17 mouse cellular contexts compared by ENCODE assay signal in the genomic region with DNA sequence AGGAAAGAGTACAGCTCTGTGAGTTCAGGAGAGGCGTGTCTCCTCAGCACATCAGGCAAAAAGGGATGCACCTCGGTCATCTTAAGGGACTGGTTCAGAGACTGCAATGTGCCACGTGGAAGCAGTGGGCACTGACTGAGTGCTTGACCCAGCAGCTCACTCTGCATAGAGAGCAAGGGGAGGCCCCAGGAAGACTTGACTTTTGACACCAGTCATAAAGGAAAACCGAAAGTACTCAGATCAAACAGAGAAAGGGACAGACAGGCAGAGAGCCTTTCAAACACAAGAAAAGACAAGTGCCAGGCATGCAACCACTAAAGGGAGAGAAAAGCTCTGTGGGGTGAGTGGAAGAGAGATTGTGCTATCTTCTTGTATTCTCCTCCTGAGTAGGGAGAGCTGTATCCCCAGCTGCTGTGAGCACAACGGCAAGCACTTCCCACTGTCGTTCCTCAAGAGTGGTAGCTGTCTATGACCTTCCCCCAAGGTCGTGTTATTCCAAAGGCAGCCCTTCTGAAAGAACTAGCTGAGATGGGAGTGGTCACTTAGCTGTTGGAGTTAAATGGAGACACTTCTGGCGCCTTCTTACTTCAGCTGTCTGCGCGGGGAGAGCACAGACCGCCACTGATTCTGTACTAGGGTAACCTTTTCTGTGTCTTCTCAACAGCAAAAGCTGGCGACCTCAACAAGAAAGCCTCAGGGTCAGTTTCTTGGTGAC.
DNase-seq lines count a peak whose midpoint lies in the region; ATAC-seq lines count a peak whose summit lies in the region.
"Had no signal": no experiment of that assay in that cellular context is flagged by ENCODE, and none has a peak within 500 bp of the region (broad histone marks: within the 10 kb centered on the region; RNA-seq: fewer than 3 reads in every experiment).

No protein-coding gene starts in this region.

- no peak overlapping the region for H3K27ac ChIP-seq in hindbrain, embryonic 14.5 days
- H3K27ac ChIP-seq: embryonic facial prominence, embryonic 15.5 days; forebrain, embryonic 15.5 days; liver, embryonic 14.5 days had no signal

- DNase-seq in adrenal gland, adult (ENCODE audit: inconsistent age in 2 of 2, low spot score in 1 of 2), result peak; percentile 41 to 89
- no peak for DNase-seq in adrenal gland, postnatal 4 days (ENCODE audit: low spot score in 2 of 2)
- DNase-seq in T-cell, adult 2 months (ENCODE audit: low spot score), result peak; percentile 9
- DNase-seq in adrenal gland, postnatal 36 days, result peak; percentile 23 to 47
- no peak for DNase-seq in layer of hippocampus, adult 18-20 months (ENCODE audit: low spot score in 2 of 2)
- DNase-seq in hindbrain, embryonic 14.5 days (ENCODE audit: low spot score), result no peak
- DNase-seq: cerebellum, adult 11 months; kidney, postnatal 14 days; left cerebral cortex, postnatal 4 days; lung, postnatal 36 days; right cerebral cortex, postnatal 25 days had no signal

- ATAC-seq in megakaryocyte, adult 5-6 weeks (ENCODE audit: poor library complexity, severe bottlenecking), result no peak
- ATAC-seq in hindbrain, embryonic 14.5 days (ENCODE audit: low FRiP score), result no peak
- ATAC-seq: forebrain, embryonic 15.5 days; midbrain, embryonic 16.5 days had no signal

- H3K4me2 ChIP-seq in hindbrain, embryonic 14.5 days (replicated peaks), result no peak overlapping the region
- H3K4me2 ChIP-seq: embryonic facial prominence, embryonic 15.5 days; forebrain, embryonic 15.5 days had no signal

- H3K4me3 ChIP-seq in megakaryocyte, embryonic 14.5 days (replicated peaks), result peak overlapping the region; percentile 79
- H3K4me3 ChIP-seq in hindbrain, embryonic 14.5 days (replicated peaks; ENCODE audit: low read length), result no peak overlapping the region
- H3K4me3 ChIP-seq: embryonic facial prominence, embryonic 15.5 days; forebrain, embryonic 15.5 days had no signal

- no peak overlapping the region for H3K9ac ChIP-seq in hindbrain, embryonic 14.5 days
- H3K9ac ChIP-seq: embryonic facial prominence, embryonic 15.5 days; forebrain, embryonic 15.5 days; liver, embryonic 14.5 days had no signal

- H3K4me1 ChIP-seq in megakaryocyte, embryonic 14.5 days, result peaks cover 65% of the 10 kb centered on the region
- H3K4me1 ChIP-seq in hindbrain, embryonic 14.5 days (replicated peaks; ENCODE audit: control insufficient read depth, insufficient read depth, low read length), result no peaks in the 10 kb centered on the region
- H3K4me1 ChIP-seq: embryonic facial prominence, embryonic 15.5 days; forebrain, embryonic 15.5 days had no signal

- WGBS in hindbrain, embryonic 14.5 days, result 78% methylated on average over 12 of the region's 12 CpGs

- H3K27me3 ChIP-seq in megakaryocyte, embryonic 14.5 days (replicated peaks), result no peaks in the 10 kb centered on the region
- H3K27me3 ChIP-seq in hindbrain, embryonic 14.5 days (ENCODE audit: control insufficient read depth, insufficient read depth, low read length), result no peaks in the 10 kb centered on the region
- H3K27me3 ChIP-seq: embryonic facial prominence, embryonic 15.5 days; forebrain, embryonic 15.5 days had no signal

- H3K9me3 ChIP-seq in megakaryocyte, embryonic 14.5 days, result no peaks in the 10 kb centered on the region
- H3K9me3 ChIP-seq in hindbrain, embryonic 14.5 days (ENCODE audit: control insufficient read depth, low read length), result no peaks in the 10 kb centered on the region
- H3K9me3 ChIP-seq: embryonic facial prominence, embryonic 15.5 days; forebrain, embryonic 15.5 days had no signal

- H3K36me3 ChIP-seq in megakaryocyte, embryonic 14.5 days (replicated peaks; ENCODE audit: low read length), result no peaks in the 10 kb centered on the region
- no peaks in the 10 kb centered on the region for H3K36me3 ChIP-seq in hindbrain, embryonic 14.5 days (replicated peaks; ENCODE audit: control insufficient read depth, insufficient read depth)
- H3K36me3 ChIP-seq: embryonic facial prominence, embryonic 15.5 days; forebrain, embryonic 15.5 days had no signal

Comparison
In these comparisons a context has a peak if more than half of its experiments do, and no peak if none do; other contexts are left out.
1. DNase-seq: peak in adrenal gland, adult (2 of 2), T-cell, adult 2 months (single experiment) and adrenal gland, postnatal 36 days (2 of 2); none in adrenal gland, postnatal 4 days (0 of 2), layer of hippocampus, adult 18-20 months (0 of 2) and hindbrain, embryonic 14.5 days (single experiment).